Mouse (Mus musculus): Measurements from ENCODE around the gene Rhoh. TPM values are rescaled to one million over a fixed set of nuclear protein-coding genes. Genes with fewer than 3 reads are reported as not detected.

Rhoh gene
- total and polyA plus RNA-seq, 3 experiments: 0.52 to 0.92 (median 0.55) TPM

- 59% methylated on average over 9 of the region's 9 CpGs for WGBS
- no peak overlapping the region for H3K27ac ChIP-seq
Observed at GRCm38 (mm10) chr5:65937998-65938715, 77.1 kb downstream of the Rhoh start.

GRCm38 (mm10) chr5:65941145-65941544, 80.1 kb downstream of the Rhoh start:
- Histone ChIP-seq H3K4me3 (no peak overlapping the region), H3K9ac (ENCODE audit: low read depth, low read length) (no peak overlapping the region), H3K79me2 (replicated peaks; ENCODE audit: control insufficient read depth, insufficient read depth, low read length) (no peaks in the 10 kb centered on the region), H3K27ac (no peak overlapping the region), H3K27me3 (ENCODE audit: control insufficient read depth, insufficient read depth, low read length) (no peaks in the 10 kb centered on the region), H3K4me1 (ENCODE audit: control insufficient read depth, insufficient read depth, low read length) (no peaks in the 10 kb centered on the region), H3K36me3 (ENCODE audit: control insufficient read depth, insufficient read depth, low read length) (no peaks in the 10 kb centered on the region)
- WGBS: 59% methylated on average over 4 of the region's 4 CpGs
- intact Hi-C loops (cut with DNase I): no loop called here
- DNase-seq: no peak
- TF ChIP-seq CTCF (IDR thresholded peaks at IDR 0.05) (no peak), POLR2A (IDR thresholded peaks at IDR 0.05; ENCODE audit: insufficient read depth, low read depth, low read length) (no peak), EP300 (IDR thresholded peaks at IDR 0.05; ENCODE audit: insufficient read depth, low read depth, low read length) (no peak)

More at GRCm38 (mm10) chr5:65937998-65938715, 77.1 kb downstream of the Rhoh start:
- Histone ChIP-seq H3K79me2 (replicated peaks; ENCODE audit: control insufficient read depth, insufficient read depth, low read length) (no peaks in the 10 kb centered on the region), H3K27me3 (ENCODE audit: control insufficient read depth, insufficient read depth, low read length) (no peaks in the 10 kb centered on the region), H3K4me1 (ENCODE audit: control insufficient read depth, insufficient read depth, low read length) (no peaks in the 10 kb centered on the region), H3K36me3 (ENCODE audit: control insufficient read depth, insufficient read depth, low read length) (no peaks in the 10 kb centered on the region), H3K9ac (ENCODE audit: low read depth, low read length) (no peak overlapping the region), H3K4me3 (no peak overlapping the region)
- DNase-seq: peak; percentile 78 to 79
- TF ChIP-seq CTCF (IDR thresholded peaks at IDR 0.05): peak; percentile 98
- TF ChIP-seq EP300 (IDR thresholded peaks at IDR 0.05; ENCODE audit: insufficient read depth, low read depth, low read length): peak; percentile 83; the same call in 1 of the 2 replicates
- no peak for TF ChIP-seq POLR2A (IDR thresholded peaks at IDR 0.05; ENCODE audit: insufficient read depth, low read depth, low read length)
- intact Hi-C loops (cut with DNase I): loop anchor here (1.0 to 10.0 kb wide), 4 partner anchors 115 to 533 kb away; partner anchors contain the start of gene Pds5a

Other genes with a start within 250 kb of the Rhoh start
- gene Pds5a, start 162.9 kb upstream of the Rhoh start, total RNA-seq (2021): 10 to 100 TPM; 54.8 to 65.4 TPM
- gene Pds5a, start 162.9 kb upstream of the Rhoh start, polyA plus RNA-seq (2012; rRNA removed): 14.8 and 25.6 TPM in 2 replicates
- gene N4bp2, start 97.7 kb upstream of the Rhoh start, total RNA-seq (2021): 10 to 100 TPM; 11.1 TPM
- 2.4 and 4.1 TPM in 2 replicates for gene N4bp2, start 97.7 kb upstream of the Rhoh start, polyA plus RNA-seq (2012; rRNA removed)
- under 1 TPM; 0.18 to 0.52 TPM for gene Chrna9, start 73.7 kb downstream of the Rhoh start, total RNA-seq (2021)
- gene Chrna9, start 73.7 kb downstream of the Rhoh start, polyA plus RNA-seq (2012; rRNA removed): not detected in 2 replicates
- gene 9130230L23Rik, start 143.1 kb downstream of the Rhoh start, total RNA-seq (2021): not detected
- 0.09 and 0.27 TPM in 2 replicates for gene 9130230L23Rik, start 143.1 kb downstream of the Rhoh start, polyA plus RNA-seq (2012; rRNA removed)